Mouse (Mus musculus) hindbrain, embryonic 11.5 days (tissue): Measurements from ENCODE around the gene Gpr27. TPM values are rescaled to one million over a fixed set of nuclear protein-coding genes. Genes with fewer than 3 reads are reported as not detected.

Experiments used
- ATAC-seq: fragments of 200-750 bp; cut with Nextera tagmentation; 2 replicates; pipeline ENCODE4 v1.8.0; 2017; ENCODE audit warnings: mild to moderate bottlenecking, moderate TSS enrichment, moderate library complexity; ENCODE audit not compliant: low FRiP score
- DNase-seq: peaks from one replicate; pipeline ENCODE4 v3.0.0-alpha.2; 2015; ENCODE audit warnings: low spot score
- H3K27ac ChIP-seq: fragments of 300-500 bp; sonication (generic); 2 replicates; pipeline ENCODE4 v1.5.1; 2014; ENCODE audit warnings: mild to moderate bottlenecking, low read depth, low read length
- H3K27me3 ChIP-seq: fragments of 300-500 bp; sonication (generic); 2 replicates; pipeline ENCODE4 v1.6.1; 2014; ENCODE audit warnings: mild to moderate bottlenecking, low read length, moderate library complexity, mixed read lengths; ENCODE audit not compliant: control insufficient read depth, insufficient read depth
- H3K36me3 ChIP-seq: fragments of 300-500 bp; sonication (generic); 2 replicates; pipeline ENCODE4 v1.6.1; 2014; ENCODE audit warnings: mild to moderate bottlenecking, low read length, moderate library complexity, mixed read lengths; ENCODE audit not compliant: control insufficient read depth, insufficient read depth
- H3K4me1 ChIP-seq: fragments of 300-500 bp; sonication (generic); replicated peaks from 2 replicates; pipeline ENCODE4 v1.6.1; 2014; ENCODE audit warnings: low read length, mixed read lengths; ENCODE audit not compliant: control insufficient read depth, insufficient read depth
- H3K4me2 ChIP-seq: fragments of 300-500 bp; sonication (generic); replicated peaks from 2 replicates; pipeline ENCODE4 v1.6.1; 2014; ENCODE audit warnings: mild to moderate bottlenecking, low read depth, low read length
- H3K4me3 ChIP-seq: fragments of 300-500 bp; sonication (generic); 2 replicates; pipeline ENCODE4 v1.5.1; 2014; ENCODE audit warnings: low read depth, low read length
- H3K9ac ChIP-seq: fragments of 300-500 bp; sonication (generic); 2 replicates; pipeline ENCODE4 v1.6.1; 2014; ENCODE audit warnings: low read depth, low read length
- H3K9me3 ChIP-seq: fragments of 300-500 bp; sonication (generic); 2 replicates; pipeline ENCODE4 v1.6.1; 2016; ENCODE audit warnings: low read length; ENCODE audit not compliant: control insufficient read depth
- WGBS: fragments of 180-500 bp; shearing (Covaris S2); extraction: QIAGEN DNeasy Blood & Tissue Kit; methylation state at CpG from one replicate; pipeline ENCODE4 v1.1.7; 2014; 5-methylcytosine and 5-hydroxymethylcytosine counted together
- polyA plus RNA-seq: library from polyadenylated mRNA; unstranded; fragments of >200 nt; fragmentation: Nextera tagmentation; extraction: Ambion mirVana; gene quantifications from 2 replicates; pipeline ENCODE4 v1.2.1, GENCODE M21; 2014

Gene Gpr27
- polyA plus RNA-seq, result 2.5 and 3.7 TPM in 2 replicates

DNA sequence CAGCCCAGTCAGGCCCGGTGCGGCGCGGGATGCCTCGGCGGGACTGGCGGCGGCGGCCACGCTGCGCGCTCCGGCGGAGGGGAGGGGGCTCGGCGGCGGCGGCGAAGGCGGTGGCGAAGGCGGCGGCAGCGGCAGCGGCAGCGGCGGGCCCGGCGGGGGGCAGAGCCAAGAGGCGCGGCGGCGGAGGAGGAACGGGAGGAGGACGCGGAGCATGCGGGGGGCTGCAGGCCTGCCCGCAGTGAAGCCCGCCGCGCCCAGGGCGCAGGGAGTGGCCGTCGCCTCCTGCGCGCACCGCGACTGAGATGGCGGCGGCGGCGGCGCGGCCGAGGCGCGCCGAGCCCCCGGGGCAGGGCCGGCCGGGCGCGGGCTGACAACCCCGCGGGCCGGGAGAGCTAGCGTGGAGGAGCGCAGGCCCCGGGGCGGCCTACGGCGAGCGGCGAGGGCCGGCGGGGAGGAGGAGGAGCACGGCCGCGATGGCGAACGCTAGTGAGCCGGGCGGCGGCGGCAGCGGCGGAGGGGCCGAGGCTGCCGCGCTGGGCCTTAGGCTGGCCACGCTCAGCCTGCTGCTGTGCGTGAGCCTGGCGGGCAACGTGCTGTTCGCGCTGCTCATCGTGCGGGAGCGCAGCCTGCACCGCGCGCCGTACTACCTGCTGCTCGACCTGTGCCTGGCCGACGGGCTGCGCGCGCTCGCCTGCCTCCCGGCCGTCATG, at the start of gene Gpr27:
Gene Gpr27 (plus strand): TSS at position 474 of the 710 bp plus-strand sequence.
- Histone ChIP-seq H3K36me3 (no peaks in the 10 kb centered on the region), H3K4me2 (peak within 1 kb of the TSS; percentile 94), H3K4me1 (peaks cover 7% of the 10 kb centered on the region), H3K27ac (peak within 1 kb of the TSS; percentile 58; the same call in 1 of the 2 replicates), H3K27me3 (peaks cover 41% of the 10 kb centered on the region), H3K4me3 (peak within 1 kb of the TSS; percentile 74), H3K9me3 (no peaks in the 10 kb centered on the region), H3K9ac (peak within 1 kb of the TSS; percentile 67)
- ATAC-seq (peak; percentile 80), DNase-seq (peak; percentile 77)
- under 1% methylated on average over 58 of the region's 112 CpGs for WGBS

GRCm38 (mm10) chr6:99643439-99644199, 48.9 kb upstream of the Gpr27 start:
- H3K9me3 ChIP-seq, result no peaks in the 10 kb centered on the region
- no peak overlapping the region for H3K4me3 ChIP-seq
- H3K27me3 ChIP-seq, result no peaks in the 10 kb centered on the region
- no peaks in the 10 kb centered on the region for H3K4me1 ChIP-seq
- H3K27ac ChIP-seq, result no peak overlapping the region
- DNase-seq (no peak), ATAC-seq (no peak)
- no peak overlapping the region for H3K9ac ChIP-seq
- 73% methylated on average over 10 of the region's 10 CpGs for WGBS
- no peaks in the 10 kb centered on the region for H3K36me3 ChIP-seq
- H3K4me2 ChIP-seq, result no peak overlapping the region

- DNase-seq, result no peak
Measured at GRCm38 (mm10) chr6:99644386-99644785, 48.1 kb upstream of the Gpr27 start.

GRCm38 (mm10) chr6:99644876-99645275, 47.6 kb upstream of the Gpr27 start:
- no peaks in the 10 kb centered on the region for H3K36me3 ChIP-seq
- H3K27me3 ChIP-seq, result no peaks in the 10 kb centered on the region
- H3K4me3 ChIP-seq, result no peak overlapping the region
- DNase-seq (no peak), ATAC-seq (no peak)
- no peaks in the 10 kb centered on the region for H3K9me3 ChIP-seq
- no peak overlapping the region for H3K4me2 ChIP-seq
- no peak overlapping the region for H3K27ac ChIP-seq
- WGBS, result 88% methylated on average over 5 of the region's 5 CpGs
- H3K9ac ChIP-seq, result no peak overlapping the region
- no peaks in the 10 kb centered on the region for H3K4me1 ChIP-seq

More at GRCm38 (mm10) chr6:99644386-99644785, 48.1 kb upstream of the Gpr27 start:
- no peak for ATAC-seq
- no peaks in the 10 kb centered on the region for H3K27me3 ChIP-seq
- H3K4me2 ChIP-seq, result no peak overlapping the region
- H3K4me3 ChIP-seq, result no peak overlapping the region
- no peak overlapping the region for H3K9ac ChIP-seq
- H3K36me3 ChIP-seq, result no peaks in the 10 kb centered on the region
- no peaks in the 10 kb centered on the region for H3K9me3 ChIP-seq
- no peak overlapping the region for H3K27ac ChIP-seq
- WGBS, result 84% methylated on average over 5 of the region's 5 CpGs
- H3K4me1 ChIP-seq, result no peaks in the 10 kb centered on the region

GRCm38 (mm10) chr6:99646344-99646743, 46.1 kb upstream of the Gpr27 start:
- H3K9ac ChIP-seq, result no peak overlapping the region
- H3K9me3 ChIP-seq, result no peaks in the 10 kb centered on the region
- H3K36me3 ChIP-seq, result no peaks in the 10 kb centered on the region
- H3K27me3 ChIP-seq, result no peaks in the 10 kb centered on the region
- ATAC-seq (no peak), DNase-seq (no peak)
- H3K4me3 ChIP-seq, result no peak overlapping the region
- WGBS, result 57% methylated on average over 10 of the region's 10 CpGs
- H3K27ac ChIP-seq, result no peak overlapping the region
- no peaks in the 10 kb centered on the region for H3K4me1 ChIP-seq
- no peak overlapping the region for H3K4me2 ChIP-seq

DNA sequence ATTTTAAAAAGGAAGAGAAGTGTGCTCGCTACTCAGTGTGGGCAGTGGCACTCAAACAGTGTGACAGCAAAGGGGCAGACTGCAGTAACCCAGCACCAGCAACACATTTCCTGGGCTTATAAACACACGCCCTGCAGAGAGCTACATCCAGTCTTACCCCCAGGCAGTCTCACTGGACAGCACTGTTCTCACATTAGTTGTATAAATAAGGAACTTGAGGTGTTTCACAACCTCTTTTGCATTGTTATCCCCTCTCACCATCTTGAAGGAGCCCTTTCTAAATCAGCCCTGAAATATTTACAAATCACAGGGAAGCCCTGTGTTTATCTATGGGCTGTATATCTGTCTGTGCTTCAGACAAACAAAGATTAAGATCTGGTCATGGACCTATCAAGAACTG, 43.2 kb upstream of the Gpr27 start:
- Histone ChIP-seq H3K9me3 (no peaks in the 10 kb centered on the region), H3K27ac (no peak overlapping the region), H3K9ac (no peak overlapping the region), H3K36me3 (no peaks in the 10 kb centered on the region), H3K4me1 (no peaks in the 10 kb centered on the region), H3K4me2 (no peak overlapping the region), H3K4me3 (no peak overlapping the region), H3K27me3 (no peaks in the 10 kb centered on the region)
- DNase-seq (no peak), ATAC-seq (no peak)
- 69% methylated on average over 2 of the region's 2 CpGs for WGBS

DNA sequence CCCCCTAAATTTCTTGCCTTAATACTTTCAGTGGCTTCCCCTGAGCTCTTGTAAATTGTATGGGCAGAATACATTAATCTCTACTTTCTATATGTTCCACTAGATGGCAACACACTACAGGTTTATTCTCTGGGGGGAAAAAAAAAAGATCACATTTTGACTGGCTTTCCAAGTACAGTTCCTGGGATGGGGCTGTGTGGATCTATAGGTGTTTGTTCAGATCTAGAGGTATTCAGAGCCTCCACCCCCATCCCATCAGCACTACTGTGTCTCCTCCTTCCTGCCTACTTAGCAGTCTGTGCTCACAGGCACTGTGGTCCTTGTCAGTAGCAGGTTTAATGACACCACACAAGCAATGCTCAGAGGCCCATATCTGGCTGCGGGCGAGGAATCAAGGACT, 40.1 kb upstream of the Gpr27 start:
- Histone ChIP-seq H3K36me3 (no peaks in the 10 kb centered on the region), H3K4me3 (no peak overlapping the region), H3K27ac (no peak overlapping the region), H3K9ac (no peak overlapping the region), H3K27me3 (no peaks in the 10 kb centered on the region), H3K4me2 (no peak overlapping the region), H3K4me1 (no peaks in the 10 kb centered on the region), H3K9me3 (no peaks in the 10 kb centered on the region)
- WGBS, result 86% methylated on average over 2 of the region's 2 CpGs
- no peak for DNase-seq
- no peak for ATAC-seq

- Histone ChIP-seq H3K9ac (no peak overlapping the region), H3K36me3 (no peaks in the 10 kb centered on the region), H3K4me2 (no peak overlapping the region), H3K4me1 (no peaks in the 10 kb centered on the region), H3K9me3 (no peaks in the 10 kb centered on the region), H3K4me3 (no peak overlapping the region), H3K27ac (no peak overlapping the region), H3K27me3 (no peaks in the 10 kb centered on the region)
- ATAC-seq (no peak), DNase-seq (no peak)
- 62% methylated on average over 5 of the region's 5 CpGs for WGBS
Measured at GRCm38 (mm10) chr6:99654343-99654742, 38.1 kb upstream of the Gpr27 start.

GRCm38 (mm10) chr6:99655488-99655887, 37.0 kb upstream of the Gpr27 start:
- Histone ChIP-seq H3K36me3 (no peaks in the 10 kb centered on the region), H3K27ac (no peak overlapping the region), H3K4me2 (no peak overlapping the region), H3K27me3 (no peaks in the 10 kb centered on the region), H3K4me1 (no peaks in the 10 kb centered on the region), H3K9me3 (no peaks in the 10 kb centered on the region), H3K4me3 (no peak overlapping the region), H3K9ac (no peak overlapping the region)
- DNase-seq, result no peak
- WGBS, result 59% methylated on average over 7 of the region's 7 CpGs
- no peak for ATAC-seq
